Mouse (Mus musculus): Measurements from ENCODE around the gene Stra6. TPM values are rescaled to one million over a fixed set of nuclear protein-coding genes. Genes with fewer than 3 reads are reported as not detected.
A peak's percentile ranks its signal among the peaks of the same experiment; 100 is the strongest.

Gene Stra6
- polyA plus RNA-seq, 1 experiment from 2014 or later = 0.94 TPM

- DNase-seq (ENCODE audit: low spot score) = no peak
Observed at GRCm38 (mm10) chr9:58093776-58094175, 30.2 kb downstream of the Stra6 start.

DNA sequence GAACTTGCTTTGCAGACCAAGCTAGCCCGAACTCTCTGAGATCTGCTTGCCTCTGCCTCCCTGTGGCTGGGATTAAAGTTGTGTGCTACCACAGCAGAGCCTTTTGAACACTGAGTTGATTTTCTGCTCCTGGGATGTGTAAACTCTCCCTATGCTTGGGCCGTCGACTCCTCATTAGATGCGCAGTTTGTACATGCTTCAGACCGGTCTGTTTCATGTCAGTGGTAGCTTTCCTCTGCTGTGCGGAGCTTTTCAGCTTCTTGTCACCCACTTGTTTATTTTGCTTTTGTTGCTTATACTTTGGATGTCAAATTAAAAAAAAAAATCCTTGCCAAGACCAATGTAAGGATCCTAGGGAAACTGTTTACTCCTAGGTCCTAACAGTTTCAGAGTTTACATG, 32.4 kb downstream of the Stra6 start:
- DNase-seq (ENCODE audit: low spot score) = no peak

- DNase-seq (ENCODE audit: low spot score) = no peak
Observed at GRCm38 (mm10) chr9:58096629-58097301, 33.2 kb downstream of the Stra6 start.

DNA sequence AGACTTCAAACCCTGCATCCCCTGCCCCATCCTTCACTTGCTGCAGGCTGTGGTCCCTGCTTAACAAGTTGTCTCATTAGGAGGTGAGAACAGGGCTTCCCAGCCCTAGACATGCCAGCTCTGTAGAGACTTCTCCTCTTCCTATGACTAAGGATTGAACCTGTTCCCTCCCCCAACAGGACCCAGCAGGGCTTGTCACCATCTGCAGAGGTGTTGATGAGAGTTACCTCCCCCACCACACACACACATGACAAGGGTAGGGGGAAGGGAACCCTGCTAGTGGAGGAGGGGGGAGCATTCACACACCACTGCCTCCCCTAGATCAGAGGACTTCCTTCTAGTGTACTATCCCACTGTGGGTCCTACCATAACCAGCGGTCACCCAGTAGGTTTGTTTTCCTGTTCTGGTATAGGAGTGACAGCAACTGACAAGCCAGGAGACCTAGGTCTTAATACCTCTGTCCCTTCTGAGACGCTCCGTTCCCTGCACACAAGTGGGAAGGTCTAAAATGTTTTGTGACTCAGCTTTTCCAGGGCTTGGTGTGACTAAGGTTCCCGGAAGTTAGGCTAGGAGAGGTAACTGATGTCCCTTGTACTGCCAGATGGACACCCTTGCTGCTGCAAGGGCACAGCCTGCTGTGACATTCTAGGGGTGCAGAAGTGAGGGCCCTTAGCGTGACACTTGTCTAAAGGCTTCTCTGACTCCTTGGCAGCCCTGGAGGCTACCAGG, 36.4 kb downstream of the Stra6 start:
- no peak for DNase-seq (ENCODE audit: low spot score)

GRCm38 (mm10) chr9:58102013-58102412, 38.4 kb downstream of the Stra6 start:
- no peak for DNase-seq (ENCODE audit: low spot score)

DNA sequence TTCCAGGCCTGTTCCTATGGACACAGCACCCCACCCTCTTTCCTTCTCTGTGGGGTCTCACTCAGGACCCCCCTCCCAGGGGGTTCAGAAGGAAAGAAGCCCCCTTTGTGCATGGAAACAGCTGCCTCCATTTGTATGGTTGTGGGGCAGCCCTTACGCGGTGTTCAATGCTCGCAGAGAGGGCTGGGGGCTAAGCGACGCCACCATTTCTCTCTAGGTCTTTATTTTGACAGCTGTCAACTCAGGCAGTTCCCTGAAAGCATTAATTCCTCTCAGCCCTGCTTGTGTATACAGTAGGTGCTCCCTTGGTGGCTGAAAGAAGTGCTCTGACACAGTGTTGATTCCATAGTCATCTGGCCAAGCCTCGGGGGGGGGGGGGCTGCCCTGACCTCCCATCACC, 40.1 kb downstream of the Stra6 start:
- DNase-seq (ENCODE audit: low spot score) = no peak

GRCm38 (mm10) chr9:58105595-58106169, 42.1 kb downstream of the Stra6 start:
- no peak for DNase-seq (ENCODE audit: low spot score)

DNA sequence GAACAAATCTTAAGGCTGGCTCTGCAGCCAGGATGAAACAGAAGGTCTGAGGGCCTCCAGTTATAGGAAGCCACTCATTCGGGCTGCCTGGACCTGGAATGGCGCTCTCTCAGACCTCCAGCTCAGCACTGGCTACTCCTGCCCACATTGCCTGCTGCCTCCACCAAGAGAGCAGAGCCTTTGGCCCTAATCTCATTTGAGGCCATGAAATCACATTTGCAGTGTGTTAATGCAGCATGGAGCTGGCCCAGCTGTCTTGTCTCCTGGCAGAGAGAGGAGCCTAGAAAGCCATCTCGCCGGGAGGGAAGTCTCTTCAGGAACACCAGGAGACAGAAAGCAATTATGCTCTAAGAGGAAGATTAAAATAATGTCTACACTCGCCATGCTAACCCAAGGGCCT, 43.9 kb downstream of the Stra6 start:
- no peak for DNase-seq (ENCODE audit: low spot score)

GRCm38 (mm10) chr9:58110787-58111186, 47.2 kb downstream of the Stra6 start:
- no peak for DNase-seq (ENCODE audit: low spot score)

- peak; percentile 25 for DNase-seq (ENCODE audit: low spot score)
Observed at GRCm38 (mm10) chr9:58111431-58111830, 47.8 kb downstream of the Stra6 start.

GRCm38 (mm10) chr9:58112321-58112751, 48.7 kb downstream of the Stra6 start:
- DNase-seq (ENCODE audit: low spot score) = peak; percentile 88

DNA sequence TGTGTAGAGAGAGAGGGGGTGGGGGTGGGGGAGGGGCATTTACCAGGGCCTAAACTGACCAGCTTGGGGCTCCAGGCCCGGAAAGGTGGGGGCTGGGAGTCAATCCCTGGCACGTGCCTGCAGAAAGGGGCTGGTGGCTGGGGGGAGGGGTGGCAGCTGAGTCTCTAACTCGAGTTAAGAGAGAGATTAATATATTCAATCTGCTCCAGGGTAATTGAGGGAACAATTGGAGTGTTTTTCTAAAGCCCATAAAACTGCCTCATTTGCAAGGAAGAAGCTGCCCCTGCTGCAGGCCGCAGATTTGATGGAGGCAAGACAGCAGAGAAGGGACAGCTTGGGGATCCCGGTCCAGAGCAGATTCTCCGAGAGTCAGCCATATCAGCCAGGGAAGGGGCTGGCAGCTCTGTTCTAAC, 49.3 kb downstream of the Stra6 start:
- no peak for DNase-seq (ENCODE audit: low spot score)

DNA sequence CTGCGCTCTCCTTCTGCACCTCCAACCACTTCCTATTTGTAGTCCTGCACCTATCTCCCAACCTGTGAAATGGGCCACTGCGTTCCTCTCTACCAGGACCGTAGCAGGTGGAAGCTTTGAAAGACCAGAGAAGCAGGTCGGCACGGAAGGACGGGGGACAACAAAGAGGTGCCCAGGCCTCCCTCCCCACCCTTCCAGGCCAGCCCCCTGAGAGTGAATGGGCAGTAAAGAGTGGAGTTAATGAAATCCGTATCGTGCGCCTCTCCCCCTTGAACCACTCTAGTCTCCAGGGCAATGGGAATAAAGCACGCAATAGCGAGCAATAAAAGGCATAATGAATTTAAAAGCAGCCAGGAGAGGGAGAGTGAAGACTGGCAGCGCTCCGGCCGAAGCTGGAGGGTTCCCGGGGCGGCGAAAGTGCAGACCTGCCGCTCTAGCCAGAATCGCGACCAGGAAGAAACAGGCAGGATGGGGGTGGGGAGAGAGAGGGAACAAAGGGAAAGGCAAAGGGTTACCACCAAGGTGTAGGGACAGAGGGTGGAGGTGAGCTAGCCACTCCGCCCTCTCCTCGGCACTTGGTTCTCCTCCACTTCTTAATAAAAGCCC, 49.8 kb downstream of the Stra6 start:
- no peak for DNase-seq (ENCODE audit: low spot score)

DNA sequence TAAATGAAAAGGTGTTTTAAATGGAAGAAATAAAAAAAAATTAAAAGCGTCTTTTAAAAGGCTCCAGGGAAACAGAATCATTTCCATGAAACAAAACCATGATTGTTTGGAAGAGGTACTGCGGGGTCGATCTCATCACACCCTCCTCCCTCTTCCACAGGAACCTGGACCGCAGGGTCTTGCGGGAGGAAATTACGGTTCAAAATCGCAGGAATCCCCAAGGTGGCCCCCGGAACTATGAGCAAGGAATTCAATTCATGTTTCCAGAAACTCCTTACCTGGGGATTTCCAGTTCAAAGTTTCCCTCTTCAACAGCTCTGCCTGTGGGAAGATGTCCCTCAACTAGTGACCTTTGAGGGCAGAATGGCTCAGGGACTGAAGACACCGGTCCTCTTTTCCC, 50.4 kb downstream of the Stra6 start:
- no peak for DNase-seq (ENCODE audit: low spot score)

DNA sequence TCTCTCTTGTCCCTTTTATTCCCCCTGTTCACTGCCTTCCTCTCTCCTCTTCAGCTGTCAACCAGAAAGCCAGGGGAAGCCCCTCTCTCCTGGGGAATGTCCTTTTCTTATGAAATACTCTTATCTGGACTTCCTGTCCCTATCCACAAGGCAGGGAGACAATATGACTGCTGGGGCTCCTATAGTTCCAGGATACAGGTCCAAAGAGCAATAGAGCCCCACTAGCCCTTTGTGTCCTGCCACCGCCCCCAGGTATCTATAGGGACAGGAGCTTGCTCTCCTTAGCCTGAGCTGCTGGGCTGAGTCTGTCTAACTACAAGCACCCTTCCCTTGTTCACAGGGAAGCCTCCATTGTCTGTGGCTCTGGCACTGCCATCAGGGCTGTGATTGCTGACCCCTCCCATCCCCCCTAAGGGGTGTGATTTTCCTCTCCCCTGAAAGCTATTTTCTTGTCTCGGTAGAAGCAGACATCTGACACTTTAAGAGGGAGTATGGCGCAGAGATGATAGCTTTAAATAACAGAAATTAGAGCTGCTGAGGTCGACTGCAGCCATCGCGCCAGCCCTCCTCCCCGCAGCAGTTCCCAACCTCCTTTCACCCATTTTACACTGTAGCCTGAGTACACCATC, 51.8 kb downstream of the Stra6 start:
- DNase-seq (ENCODE audit: low spot score) = no peak

- DNase-seq (ENCODE audit: low spot score) = no peak
Observed at GRCm38 (mm10) chr9:58116024-58116651, 52.5 kb downstream of the Stra6 start.

GRCm38 (mm10) chr9:58118671-58119070, 55.1 kb downstream of the Stra6 start, which contains the start of gene Ccdc33:
Gene Ccdc33 (minus strand): TSS chr9:58118823.
- no peak for DNase-seq (ENCODE audit: low spot score)

DNA sequence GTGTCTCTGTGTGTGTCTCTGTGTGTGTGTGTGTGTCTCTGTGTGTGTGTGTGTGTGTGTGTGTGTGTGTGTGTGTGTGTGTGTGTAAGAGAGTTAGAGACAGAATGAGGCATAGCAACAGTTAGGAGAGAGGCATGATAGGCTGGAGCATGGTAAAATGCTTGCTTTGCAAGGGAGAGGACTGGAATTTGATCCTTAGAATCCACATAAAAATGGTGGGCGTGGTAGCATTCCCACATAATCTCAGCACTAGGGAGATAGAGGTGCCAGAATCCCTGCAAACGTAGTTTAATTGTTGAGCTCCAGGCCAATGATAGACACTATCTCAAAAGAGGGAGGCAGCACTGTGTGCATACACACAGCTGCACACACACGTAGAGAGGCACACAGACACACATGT, 61.5 kb downstream of the Stra6 start:
- DNase-seq (ENCODE audit: low spot score) = no peak

GRCm38 (mm10) chr9:58125811-58126210, 62.2 kb downstream of the Stra6 start:
- no peak for DNase-seq (ENCODE audit: low spot score)

DNA sequence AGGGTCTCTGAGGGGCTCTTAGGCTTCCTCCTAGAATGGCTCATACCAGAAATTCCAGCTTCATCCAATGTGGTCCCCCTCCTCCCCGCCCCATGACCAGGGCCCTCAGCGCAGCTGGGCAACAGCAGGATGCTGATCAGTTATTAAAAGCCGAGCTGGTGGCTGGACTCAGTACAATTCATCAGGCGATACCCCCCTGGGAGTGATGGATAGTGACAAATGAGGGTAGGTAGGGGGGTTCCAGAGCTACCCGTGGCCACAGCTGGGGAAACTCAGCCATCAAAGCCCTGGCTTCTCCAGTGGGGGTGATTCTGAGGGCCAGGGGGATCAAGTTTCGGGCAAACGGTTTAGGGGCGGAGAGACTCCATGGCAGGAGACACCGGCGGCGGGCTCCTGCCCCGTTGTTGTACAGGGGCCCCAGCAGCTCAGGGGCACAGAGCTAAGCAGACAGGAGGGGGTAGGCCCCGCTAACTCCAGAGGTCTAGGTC, 65.4 kb downstream of the Stra6 start:
- DNase-seq (ENCODE audit: low spot score) = no peak

- DNase-seq (ENCODE audit: low spot score) = no peak
Observed at GRCm38 (mm10) chr9:58129508-58129907, 65.9 kb downstream of the Stra6 start.
